Mouse (Mus musculus): ENCODE results near the gene Mt2. TPM values are rescaled to one million over a fixed set of nuclear protein-coding genes. Genes with fewer than 3 reads are reported as not detected.
A peak's percentile ranks its signal among the peaks of the same experiment; 100 is the strongest.

Gene Mt2
- polyA plus RNA-seq, 1 experiment from 2014 or later = 15.2 TPM

GRCm38 (mm10) chr8:94213819-94214218 lies 41.4 kb downstream of the Mt2 start:
- Histone ChIP-seq H3K9me3 (ENCODE audit: low read depth, low read length) (no peaks in the 10 kb centered on the region), H3K4me1 (ENCODE audit: insufficient read depth) (peaks cover 3% of the 10 kb centered on the region; the same call in 1 of the 2 replicates), H3K4me2 (peak overlapping the region; percentile 81), H3K27ac (ENCODE audit: low read depth) (0 out of 2 replicates have a peak overlapping the region, but pooled peaks have one; percentile 18), H3K27me3 (ENCODE audit: insufficient read depth, low read length) (no peaks in the 10 kb centered on the region), H3K36me3 (ENCODE audit: insufficient read depth) (no peaks in the 10 kb centered on the region), H3K4me3 (ENCODE audit: low read depth, low read length) (peak overlapping the region; percentile 88), H3K9ac (no peak overlapping the region)
- DNase-seq (no peak), ATAC-seq (ENCODE audit: insufficient read depth) (no peak)
- 61% methylated on average over 6 of the region's 6 CpGs for WGBS
- TF ChIP-seq CTCF (IDR thresholded peaks at IDR 0.05; ENCODE audit: low read depth) = no peak

GRCm38 (mm10) chr8:94214252-94215173 lies 42.0 kb downstream of the Mt2 start, which contains the start of gene Nup93:
Gene Nup93 (plus strand): TSS chr8:94214564.
- Histone ChIP-seq H3K9ac (peak within 1 kb of the TSS; percentile 75), H3K27ac (ENCODE audit: low read depth) (0 out of 2 replicates have a peak within 1 kb of the TSS, but pooled peaks have one; percentile 18), H3K36me3 (ENCODE audit: insufficient read depth) (no peaks in the 10 kb centered on the region), H3K4me1 (ENCODE audit: insufficient read depth) (peaks cover 3% of the 10 kb centered on the region; the same call in 1 of the 2 replicates), H3K4me3 (ENCODE audit: low read depth, low read length) (peak within 1 kb of the TSS; percentile 88), H3K9me3 (ENCODE audit: low read depth, low read length) (no peaks in the 10 kb centered on the region), H3K27me3 (ENCODE audit: insufficient read depth, low read length) (no peaks in the 10 kb centered on the region), H3K4me2 (peak within 1 kb of the TSS; percentile 81)
- DNase-seq (peak; percentile 98), ATAC-seq (ENCODE audit: insufficient read depth) (peak; percentile 98)
- under 1% methylated on average over 67 of the region's 68 CpGs for WGBS
- TF ChIP-seq CTCF (IDR thresholded peaks at IDR 0.05; ENCODE audit: low read depth) = no peak

Other genes starting within 250 kb of the Mt2 start
- 53.6 and 54.7 TPM in 2 replicates for gene Amfr, start 159.8 kb upstream of the Mt2 start, polyA plus RNA-seq (2014; fragmentation: Nextera tagmentation; extraction: Ambion mirVana)
- gene Nudt21, start 135.6 kb upstream of the Mt2 start, polyA plus RNA-seq (2014; fragmentation: Nextera tagmentation; extraction: Ambion mirVana) = 134 and 140 TPM in 2 replicates
- 14.2 and 17.3 TPM in 2 replicates for gene Ogfod1, start 135.5 kb upstream of the Mt2 start, polyA plus RNA-seq (2014; fragmentation: Nextera tagmentation; extraction: Ambion mirVana)
- 10.3 and 12.0 TPM in 2 replicates for gene Bbs2, start 73.7 kb upstream of the Mt2 start, polyA plus RNA-seq (2014; fragmentation: Nextera tagmentation; extraction: Ambion mirVana)
- not detected in 2 replicates for gene Mt4, start 35.5 kb upstream of the Mt2 start, polyA plus RNA-seq (2014; fragmentation: Nextera tagmentation; extraction: Ambion mirVana)
- gene Mt3, start 20.1 kb upstream of the Mt2 start, polyA plus RNA-seq (2014; fragmentation: Nextera tagmentation; extraction: Ambion mirVana) = 2.9 TPM in 2 replicates
- gene Mt1, start 6.4 kb downstream of the Mt2 start, polyA plus RNA-seq (2014; fragmentation: Nextera tagmentation; extraction: Ambion mirVana) = 57.4 and 71.3 TPM in 2 replicates
- gene Nup93, start 41.9 kb downstream of the Mt2 start, polyA plus RNA-seq (2014; fragmentation: Nextera tagmentation; extraction: Ambion mirVana) = 118 and 126 TPM in 2 replicates
- not detected in 2 replicates for gene Slc12a3, start 156.5 kb downstream of the Mt2 start, polyA plus RNA-seq (2014; fragmentation: Nextera tagmentation; extraction: Ambion mirVana)
- gene Herpud1, start 213.8 kb downstream of the Mt2 start, polyA plus RNA-seq (2014; fragmentation: Nextera tagmentation; extraction: Ambion mirVana) = 97.9 and 111 TPM in 2 replicates